Mouse (Mus musculus): Measurements from ENCODE around the gene Insrr. TPM values are rescaled to one million over a fixed set of nuclear protein-coding genes. Genes with fewer than 3 reads are reported as not detected.

Gene Insrr
- not detected for total RNA-seq (2021)
- long read RNA-seq, experiment 1: 0 reads
- long read RNA-seq, experiment 2: 0 reads

DNA sequence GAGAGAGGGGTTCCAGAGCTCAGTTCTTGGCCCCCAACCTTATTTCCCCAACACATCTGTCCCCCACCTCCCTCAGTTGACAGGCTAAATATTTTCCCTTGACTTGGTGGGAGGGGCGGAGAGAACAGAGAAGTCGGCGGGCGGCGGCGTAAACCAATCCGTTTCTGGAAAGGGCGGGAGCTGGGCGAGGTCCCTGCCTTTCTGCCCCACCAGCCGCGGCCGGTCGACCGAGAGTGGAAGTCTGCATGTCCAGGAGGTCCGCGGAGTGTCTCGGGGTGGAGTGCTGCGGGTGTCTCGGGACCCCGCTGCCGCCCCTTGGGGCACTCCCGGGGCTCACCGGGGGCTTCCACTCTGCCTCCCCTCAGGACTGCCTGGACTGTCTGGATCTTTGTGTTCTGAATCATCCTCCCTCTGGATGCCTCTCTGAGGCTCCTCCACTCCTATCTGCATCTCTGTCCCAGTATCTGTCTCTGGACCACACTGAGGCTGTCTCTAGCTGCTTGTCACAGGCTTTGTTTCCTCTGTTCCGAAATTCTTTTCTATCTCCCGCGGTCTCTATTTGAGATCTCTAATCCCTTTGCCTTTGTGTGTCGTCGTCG, at the start of gene Insrr:
Insrr (plus strand) TSS at position 216 of the 599 bp plus-strand sequence.
- peak; percentile 25 for DNase-seq (ENCODE audit: low spot score)

DNA sequence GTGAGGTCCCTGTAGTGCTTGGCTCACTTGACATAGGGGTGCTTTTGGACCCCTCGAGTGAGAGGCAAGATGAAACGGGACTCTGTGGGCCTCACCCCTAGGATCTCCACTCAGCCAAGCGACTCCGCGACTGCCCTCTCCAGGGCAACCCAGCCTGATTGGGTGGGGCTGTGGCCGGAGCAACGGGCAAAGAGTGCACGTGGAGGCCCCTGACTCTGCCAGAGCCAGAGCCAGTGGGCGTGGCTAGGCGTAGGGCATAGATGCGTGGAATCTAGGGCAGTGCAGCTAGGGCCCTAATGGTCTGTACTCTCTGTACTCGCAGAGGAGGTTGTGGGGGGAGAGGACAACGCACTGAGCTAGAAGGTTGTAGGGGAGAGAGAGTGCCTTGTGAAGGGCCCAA, 48.3 kb upstream of the Insrr start, which contains the start of gene Lrrc71:
Lrrc71 (minus strand) TSS at position 195 of the 400 bp plus-strand sequence.
- no peak for DNase-seq (ENCODE audit: low spot score)

DNA sequence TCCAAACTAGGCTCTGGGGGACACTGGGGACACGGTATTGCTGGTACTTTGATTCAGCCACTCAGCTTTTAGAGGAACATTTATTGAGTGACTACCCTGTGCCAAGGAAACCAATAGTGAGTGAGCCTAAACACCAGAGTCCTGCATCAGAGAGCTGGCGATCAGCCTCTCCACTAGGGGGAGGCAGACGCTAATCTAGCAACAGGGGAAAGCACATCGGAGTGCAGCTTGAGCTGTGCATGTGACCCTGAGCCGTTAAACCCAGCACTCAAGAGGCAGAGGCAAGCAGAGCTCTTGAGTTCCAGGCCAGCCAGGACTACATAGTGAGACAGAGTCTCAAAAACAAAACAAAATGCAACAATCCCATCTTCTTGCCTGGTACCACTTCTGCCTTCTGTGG, 47.7 kb upstream of the Insrr start:
- peak; percentile 57 for DNase-seq (ENCODE audit: low spot score)

DNA sequence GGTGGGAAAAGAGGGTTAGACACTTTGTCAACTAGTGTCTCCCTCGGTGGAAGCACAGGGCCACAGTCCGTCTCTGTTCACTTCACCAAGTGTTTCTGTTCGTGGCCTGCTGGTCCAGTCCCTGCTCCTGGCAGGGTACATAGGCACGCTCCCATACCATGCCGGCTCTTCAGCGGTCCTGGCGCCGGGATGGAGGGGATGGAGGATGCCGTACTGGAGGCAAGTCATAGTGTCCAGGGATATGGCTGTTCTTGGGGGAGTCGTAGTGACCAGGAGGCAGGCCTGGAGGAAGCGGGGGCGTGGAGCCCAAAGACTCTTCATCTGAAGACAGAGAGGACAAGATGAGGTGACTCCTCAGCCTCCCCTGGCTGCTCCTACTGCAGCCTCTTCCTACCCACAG, 46.8 kb upstream of the Insrr start:
- DNase-seq (ENCODE audit: low spot score): no peak

DNA sequence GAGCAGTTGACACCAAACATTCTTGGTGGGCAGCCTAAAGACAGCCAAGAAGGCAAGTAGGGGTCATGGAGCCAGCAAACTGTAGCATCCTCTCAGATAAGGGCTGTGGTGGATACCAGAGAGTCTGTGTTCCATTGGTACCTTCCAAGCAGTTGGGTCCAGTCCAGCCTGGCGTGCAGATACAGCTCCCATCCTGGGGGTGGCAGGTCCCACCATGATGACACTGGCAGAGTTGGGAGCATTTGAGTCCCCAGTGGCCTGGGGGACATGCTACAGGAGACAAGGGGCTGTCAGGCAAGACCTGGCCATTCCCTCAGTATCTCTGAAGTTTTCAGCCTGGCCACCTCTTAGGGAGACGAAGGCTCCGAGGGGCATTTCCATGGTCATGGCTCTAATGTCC, 44.2 kb upstream of the Insrr start:
- DNase-seq (ENCODE audit: low spot score): no peak

DNA sequence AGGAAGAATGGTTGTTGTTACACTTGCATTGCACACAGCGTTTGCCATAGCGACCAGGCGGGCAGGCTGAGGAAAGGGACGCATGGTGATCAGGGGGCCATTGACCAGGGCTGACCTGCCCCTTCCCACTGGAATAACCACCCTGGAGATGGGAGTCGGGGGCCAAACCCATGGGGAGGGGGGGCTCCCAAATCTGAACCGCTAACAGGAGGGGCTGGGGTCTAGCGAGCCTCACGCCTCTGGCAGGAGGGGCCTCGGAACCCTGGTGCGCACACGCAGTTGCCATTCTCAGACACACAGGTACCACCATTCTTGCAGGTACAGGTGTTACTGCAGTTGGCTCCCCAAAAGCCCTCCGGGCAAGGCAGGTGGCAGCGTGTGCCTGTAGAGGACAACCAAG, 42.9 kb upstream of the Insrr start:
- no peak for DNase-seq (ENCODE audit: low spot score)

DNA sequence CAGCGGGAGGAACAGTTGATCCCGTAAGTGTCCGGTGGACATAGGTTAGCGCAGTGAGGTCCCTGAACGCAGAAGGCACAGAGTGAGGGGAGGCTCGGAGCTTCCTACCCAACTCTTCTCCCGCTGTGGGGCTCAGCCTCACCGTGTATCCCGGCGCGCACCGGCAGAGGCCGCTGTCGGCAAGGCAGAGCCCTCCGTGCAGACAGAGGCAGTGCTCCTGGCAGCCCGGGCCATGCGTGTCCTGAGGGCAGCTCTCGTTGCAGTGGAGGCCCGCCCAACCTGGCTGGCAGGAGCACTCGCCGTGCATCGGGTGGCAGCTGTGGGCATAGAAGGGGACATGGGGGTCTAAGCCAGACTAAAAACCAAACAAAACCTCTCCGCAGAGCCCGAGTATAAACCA, 40.8 kb upstream of the Insrr start:
- peak; percentile 85 for DNase-seq (ENCODE audit: low spot score)

DNA sequence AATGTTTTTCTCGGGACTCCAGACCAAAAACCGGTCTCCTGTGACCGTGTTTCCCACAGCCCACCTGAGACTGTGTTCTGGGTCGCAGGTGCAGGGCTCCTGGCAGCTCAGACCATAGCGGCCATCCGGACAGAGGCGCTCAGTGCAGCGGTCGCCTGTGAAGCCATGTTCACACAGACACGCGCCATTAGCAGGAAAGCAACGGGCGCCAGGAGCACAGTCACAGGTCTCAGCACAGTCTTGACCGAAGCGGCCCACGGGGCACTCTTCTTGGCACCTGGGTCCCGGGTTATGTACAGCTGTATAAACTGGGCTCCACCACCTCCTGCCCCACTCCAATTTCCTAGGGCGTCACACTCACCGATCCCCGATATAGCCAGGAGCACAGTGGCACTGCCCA, 40.3 kb upstream of the Insrr start:
- no peak for DNase-seq (ENCODE audit: low spot score)

DNA sequence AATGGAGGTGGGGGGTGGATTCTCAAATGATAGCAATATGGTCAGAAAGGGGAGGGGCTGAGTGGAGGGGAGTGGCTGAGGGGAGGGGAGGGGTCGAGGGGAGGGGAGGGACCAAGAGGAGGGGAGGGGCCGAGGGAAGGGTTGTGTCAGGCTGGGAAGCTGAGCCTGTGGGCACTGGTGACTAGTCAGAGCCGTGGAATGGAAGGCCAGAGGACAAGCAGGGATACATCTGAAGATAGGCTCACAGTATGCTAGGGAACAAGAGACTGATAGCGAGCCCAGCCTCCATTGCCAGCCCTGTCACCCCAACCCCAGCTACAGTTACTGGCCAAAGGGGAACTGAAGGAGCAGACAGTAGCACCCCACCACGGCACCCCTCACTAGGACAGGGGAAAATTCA, 38.1 kb upstream of the Insrr start:
- no peak for DNase-seq (ENCODE audit: low spot score)

DNA sequence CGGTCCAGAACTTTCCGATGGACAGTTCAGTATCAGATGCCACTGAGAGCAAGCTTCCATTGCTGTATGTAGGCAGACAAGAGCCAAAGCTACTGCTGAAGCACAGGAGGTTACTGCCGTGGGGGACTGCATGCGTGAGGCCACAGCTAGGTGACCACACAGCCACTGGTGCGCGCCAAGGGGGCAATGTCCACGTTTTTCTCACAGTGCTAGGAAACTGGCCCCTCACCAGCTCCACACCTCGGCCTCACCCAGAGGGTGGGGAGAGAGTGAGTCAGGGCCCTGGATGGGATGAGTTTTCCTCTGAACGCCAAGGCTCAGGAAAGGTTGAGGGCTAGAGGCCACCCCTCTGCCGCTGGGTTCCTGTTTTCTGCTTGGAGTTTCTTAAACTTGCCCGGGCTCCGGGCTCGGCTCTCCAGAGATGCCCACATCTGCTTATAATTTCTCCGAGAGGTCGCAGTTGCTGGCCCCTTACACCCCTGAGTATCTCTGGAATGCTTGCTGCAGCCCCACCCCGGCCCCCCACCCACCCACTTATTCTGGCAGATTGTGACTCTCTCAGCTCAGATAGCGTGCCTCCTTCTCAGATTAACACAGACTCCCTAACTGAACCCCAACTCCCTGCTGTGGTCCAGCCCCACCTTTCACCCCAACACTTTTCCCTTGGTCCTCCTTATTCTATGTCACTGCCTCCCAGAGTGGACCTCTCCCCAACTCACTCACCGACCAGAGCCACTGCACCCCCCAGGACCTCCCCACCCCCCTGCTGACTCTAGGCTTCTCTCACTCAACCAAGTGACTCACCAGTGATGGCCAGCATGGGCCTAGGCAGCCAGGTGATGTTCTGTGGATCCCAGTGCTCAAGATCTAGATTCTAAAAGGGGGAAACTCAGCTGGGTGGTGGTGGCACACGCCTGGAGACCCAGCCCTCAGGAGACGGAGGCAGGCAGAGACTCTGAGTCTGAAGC, 35.1 kb upstream of the Insrr start:
- no peak for DNase-seq (ENCODE audit: low spot score)

DNA sequence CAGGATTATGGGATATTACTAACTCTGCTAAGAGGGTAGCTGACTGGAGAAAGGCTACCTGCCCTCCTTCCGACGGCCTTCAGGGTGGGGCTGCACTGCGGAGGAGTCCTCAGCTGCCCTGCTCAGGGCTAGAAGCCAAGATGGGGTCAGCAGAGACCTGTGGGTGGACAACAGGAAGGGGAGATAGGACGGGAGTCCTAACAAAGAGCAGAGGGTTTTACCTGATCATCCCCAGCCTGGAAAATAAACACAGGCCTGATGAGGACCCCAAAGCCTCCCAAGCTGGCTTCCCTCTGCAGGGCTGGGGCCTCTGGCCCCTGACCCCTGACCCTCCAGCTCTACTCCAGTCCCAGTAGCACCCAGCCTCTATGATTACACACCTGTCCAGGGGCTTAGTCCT, 33.5 kb upstream of the Insrr start:
- no peak for DNase-seq (ENCODE audit: low spot score)

DNA sequence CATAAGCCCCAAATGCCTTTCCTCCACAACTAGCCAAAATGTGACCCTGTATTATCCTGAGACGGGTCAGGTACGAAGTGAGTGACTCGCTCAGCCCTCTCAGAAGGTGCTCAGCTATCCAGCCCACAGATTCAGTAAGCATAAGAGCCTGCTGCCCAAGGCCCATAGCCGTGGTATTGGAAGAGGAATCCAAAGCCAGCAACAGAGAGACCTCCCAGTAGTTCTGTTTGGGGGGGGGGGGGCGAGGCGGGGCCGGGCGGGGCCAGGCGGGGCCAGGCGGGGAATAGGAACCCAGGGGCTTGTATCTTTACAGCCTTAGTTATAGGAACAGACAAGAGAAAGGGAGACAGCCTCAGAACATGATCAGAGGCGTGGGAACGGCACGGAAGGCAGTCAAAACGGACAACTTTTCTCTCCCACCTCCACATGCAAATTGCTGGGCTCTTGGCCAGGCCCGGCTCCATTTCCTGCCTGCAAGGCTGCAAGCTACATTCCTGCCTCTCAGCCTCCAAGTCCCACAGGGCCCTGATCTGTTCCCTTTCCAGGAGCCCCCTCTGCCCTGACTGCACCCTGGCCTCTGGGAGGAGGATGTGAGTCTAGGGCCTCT, 33.0 kb upstream of the Insrr start:
- DNase-seq (ENCODE audit: low spot score): peak; percentile 60

DNA sequence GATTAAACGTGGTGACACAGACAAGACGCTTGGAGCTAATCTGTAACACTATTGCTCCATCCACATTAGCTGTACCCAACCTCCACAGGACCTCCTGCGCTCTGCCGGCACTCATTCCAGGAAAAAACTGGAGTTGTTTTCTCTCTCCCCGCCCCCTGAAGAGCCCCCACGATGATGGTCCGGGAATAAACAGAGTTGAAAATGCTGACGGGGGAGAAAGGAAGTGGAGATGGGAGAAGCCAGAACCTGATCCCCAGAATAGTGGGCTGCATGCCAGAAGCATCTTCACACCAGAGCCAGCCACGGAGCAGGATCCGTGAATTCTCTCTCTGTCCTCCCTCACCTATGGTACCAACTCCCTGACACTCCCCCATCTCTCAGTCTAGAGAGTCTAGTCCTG, 32.2 kb upstream of the Insrr start:
- no peak for DNase-seq (ENCODE audit: low spot score)

DNA sequence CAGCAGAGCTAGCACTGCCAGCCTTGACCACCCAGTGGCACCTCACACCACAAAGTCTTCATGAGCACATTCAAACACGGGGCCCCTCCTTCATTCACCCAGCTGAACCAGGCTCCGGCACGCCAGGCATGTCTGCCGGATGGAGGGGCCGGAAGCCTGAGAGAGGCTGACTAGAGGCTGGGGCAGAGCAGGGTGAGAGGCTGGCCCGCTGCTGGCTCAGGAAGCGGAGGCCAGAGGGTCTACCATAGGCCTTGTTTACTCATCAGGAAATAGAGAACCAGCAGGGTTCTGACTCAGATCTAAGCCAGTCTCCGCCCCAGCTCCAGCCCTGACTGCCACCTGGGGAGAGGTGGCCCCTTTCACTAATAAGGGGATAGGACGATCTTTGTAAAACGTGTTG, 31.7 kb upstream of the Insrr start:
- no peak for DNase-seq (ENCODE audit: low spot score)

DNA sequence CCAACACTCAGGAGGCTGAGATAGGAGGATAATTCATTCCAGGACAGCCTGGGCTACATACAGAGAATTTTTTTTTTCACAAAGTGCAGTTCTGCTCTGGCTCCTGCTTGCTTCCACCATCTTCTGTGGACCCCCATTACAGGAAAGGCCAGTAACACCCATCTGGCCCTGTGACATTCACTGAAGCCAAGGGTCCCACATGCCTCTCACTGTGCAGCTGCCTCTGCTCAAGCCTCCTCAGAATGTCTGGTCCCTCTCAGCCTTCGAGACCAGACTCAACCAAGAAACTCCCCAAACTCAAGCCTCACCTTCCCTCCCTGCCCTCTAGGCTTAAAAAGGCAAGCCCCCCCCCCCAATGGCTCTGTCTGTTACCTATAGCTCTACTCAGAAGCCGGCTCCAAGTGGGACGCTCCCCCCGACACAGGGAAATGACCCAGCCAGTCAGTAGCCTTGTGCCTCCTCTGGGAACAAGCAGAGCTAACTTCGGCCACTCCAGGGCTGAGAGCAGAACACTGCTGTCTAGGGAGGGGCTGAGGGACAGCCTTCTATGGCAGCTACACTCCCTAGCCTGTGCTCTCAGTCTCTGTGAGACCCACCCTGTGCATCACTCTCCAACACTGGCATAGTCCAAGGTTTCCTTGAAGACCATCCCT, 31.0 kb upstream of the Insrr start:
- no peak for DNase-seq (ENCODE audit: low spot score)

DNA sequence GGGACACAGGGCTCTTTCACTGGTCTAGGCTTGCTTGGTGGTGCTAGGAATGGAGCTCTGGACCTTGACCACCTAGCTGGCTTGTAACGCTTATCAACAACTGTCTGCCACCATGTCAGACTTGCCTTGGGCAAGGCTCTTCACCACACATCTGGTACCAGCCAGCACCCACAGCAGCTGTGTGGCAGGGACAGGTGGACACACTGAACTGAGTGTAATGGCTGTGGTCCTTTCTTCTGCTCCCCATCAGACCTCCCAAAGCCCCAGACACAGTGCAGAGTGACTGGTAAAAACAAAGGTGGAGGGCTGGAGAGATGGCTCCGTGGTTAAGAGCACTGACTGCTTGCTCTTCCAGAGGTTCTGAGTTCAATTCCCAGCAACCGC, 30.5 kb upstream of the Insrr start:
- no peak for DNase-seq (ENCODE audit: low spot score)

DNA sequence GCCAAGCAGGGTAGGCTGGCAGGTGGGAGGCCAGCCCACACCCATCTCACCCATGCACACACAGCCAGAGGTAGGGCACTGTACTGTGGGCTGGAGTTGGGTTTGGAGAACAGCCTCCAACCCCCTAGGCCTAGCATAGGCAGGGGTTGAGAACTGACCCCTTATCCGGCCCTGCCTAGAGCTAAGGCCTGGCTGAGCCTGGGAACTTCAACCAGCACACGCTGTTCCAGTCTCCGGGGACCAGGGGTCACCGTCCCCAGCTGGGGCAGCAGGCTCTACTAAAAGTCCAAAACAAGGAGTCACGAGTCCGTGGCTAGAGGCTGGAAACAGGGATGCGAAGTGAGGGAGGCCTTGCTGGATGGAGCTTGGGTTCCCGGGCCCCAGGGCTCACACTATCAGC, 29.0 kb upstream of the Insrr start:
- peak; percentile 40 for DNase-seq (ENCODE audit: low spot score)

DNA sequence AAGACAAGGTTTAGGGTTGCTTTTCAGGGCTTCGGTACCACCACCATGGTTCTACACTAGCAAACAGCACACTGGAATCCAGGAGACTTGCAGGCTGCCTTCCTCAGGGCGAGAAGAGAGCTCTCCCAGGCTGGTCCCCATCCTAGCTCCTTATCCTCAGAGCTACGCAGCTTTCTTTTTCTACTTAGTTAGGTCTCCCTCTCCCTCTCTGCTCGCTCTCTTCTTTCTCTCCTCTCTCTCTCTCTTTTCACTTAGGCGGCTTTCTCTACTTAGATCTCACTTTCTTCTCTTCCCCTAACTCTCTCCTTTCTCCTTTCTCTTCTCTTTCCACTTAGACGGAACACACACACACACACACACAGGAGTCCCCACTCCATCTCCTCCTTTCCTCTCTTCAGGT, 28.3 kb upstream of the Insrr start:
- no peak for DNase-seq (ENCODE audit: low spot score)

DNA sequence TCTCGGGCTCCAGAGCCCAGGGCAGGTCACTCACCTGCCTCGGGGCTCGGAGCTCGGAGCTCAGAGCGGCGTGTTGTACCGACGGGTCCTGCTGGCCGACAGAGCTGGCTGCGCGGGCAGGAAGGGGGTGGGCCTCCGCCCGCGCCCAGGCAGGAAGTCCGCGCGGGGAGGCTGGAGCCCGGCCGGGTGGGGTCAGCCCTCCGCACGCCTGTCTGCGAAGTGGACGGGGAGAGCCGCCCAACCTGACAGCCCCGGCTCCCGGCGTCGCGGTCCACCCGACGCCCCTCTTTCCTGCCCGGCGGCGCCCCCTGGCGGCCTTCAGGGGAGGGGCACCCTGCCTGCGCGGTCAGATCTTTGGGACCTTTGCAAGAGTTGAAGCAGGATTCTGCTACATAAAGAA, 27.9 kb upstream of the Insrr start:
- DNase-seq (ENCODE audit: low spot score): peak; percentile 81

DNA sequence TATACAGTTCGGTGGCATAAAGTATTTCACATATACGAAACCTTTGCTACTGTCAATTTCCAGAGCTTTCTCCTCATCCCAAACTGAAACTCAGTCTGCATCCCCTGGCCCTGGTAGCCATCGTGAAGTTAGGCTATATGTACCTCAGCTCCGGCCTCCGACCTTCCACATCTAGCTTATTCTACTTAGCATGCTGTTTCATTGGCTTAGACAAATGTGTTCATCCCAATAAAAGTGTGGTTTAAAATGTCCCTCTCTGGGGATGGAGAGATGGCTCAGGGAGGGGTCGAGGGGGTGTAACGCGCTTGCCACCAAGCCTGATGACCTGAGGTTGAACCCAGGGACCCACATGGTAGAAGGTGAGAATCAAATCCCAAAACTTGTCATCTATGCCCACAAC, 27.2 kb upstream of the Insrr start:
- no peak for DNase-seq (ENCODE audit: low spot score)

DNA sequence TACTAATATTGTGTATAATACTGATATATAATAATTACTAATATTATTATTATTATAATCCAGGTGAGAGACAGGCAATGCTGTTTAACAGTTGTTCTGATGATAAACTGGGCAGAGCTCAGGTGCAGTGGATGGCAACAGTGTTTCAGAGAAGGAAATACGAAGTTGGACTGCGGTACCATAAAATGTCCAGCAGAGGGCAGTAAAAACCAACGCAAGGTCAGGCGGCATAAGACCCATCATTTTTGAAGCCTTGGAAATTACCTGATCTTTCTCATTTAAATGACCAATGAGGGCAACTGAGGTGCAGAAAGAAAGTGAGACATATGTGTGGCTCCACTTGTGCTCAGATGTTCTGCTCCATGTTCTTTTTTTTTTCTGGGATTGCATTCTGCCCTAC, 26.5 kb upstream of the Insrr start:
- DNase-seq (ENCODE audit: low spot score): peak; percentile 48

DNA sequence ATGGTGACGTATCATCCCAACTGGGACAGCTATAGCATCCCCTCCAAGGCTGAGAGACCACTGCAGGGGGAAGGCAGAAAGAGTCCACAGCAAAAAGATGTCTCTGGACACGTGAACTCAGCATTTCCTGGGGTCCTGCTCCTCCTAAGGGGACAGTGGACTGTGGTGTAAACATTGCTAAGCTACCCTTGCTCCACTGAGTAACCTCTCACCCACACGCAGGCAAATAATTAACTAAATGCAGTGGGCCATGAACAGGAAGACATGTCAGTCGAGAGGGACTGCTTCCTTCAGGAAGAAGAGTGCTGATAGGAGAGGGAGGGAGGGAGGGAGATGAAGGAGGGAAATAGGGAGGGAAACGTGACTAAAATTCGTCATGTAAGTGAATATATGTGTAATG, 25.7 kb upstream of the Insrr start:
- no peak for DNase-seq (ENCODE audit: low spot score)

All from gastrocnemius, adult 18-20 months (tissue).